Mouse (Mus musculus) lung, postnatal 36 days (tissue): ENCODE data around the gene Timp2.
"Not testable (repeated sequence)": the region's sequence is repeated elsewhere in the genome, so short reads cannot be mapped to it uniquely, and the experiment has no call there.

ENCODE experiments used
- DNase-seq: peaks from one replicate; pipeline ENCODE4 v3.0.0; 2022; ENCODE audit warnings: mixed read lengths

Timp2 gene

GRCm38 (mm10) chr11:118332376-118332775 is 23.2 kb downstream of the Timp2 start:
- DNase-seq, result peak; percentile 33

- no peak for DNase-seq
Observed at GRCm38 (mm10) chr11:118330777-118331176, 24.8 kb downstream of the Timp2 start.

- no peak for DNase-seq
Observed at GRCm38 (mm10) chr11:118330361-118330760, 25.2 kb downstream of the Timp2 start.

GRCm38 (mm10) chr11:118328947-118329346 is 26.6 kb downstream of the Timp2 start:
- no peak for DNase-seq

- no peak for DNase-seq
Observed at GRCm38 (mm10) chr11:118328511-118328910, 27.0 kb downstream of the Timp2 start.

GRCm38 (mm10) chr11:118326991-118327971 is 28.3 kb downstream of the Timp2 start:
- peak; percentile 87 for DNase-seq

- no peak for DNase-seq
Observed at GRCm38 (mm10) chr11:118326491-118326890, 29.0 kb downstream of the Timp2 start.

- DNase-seq, result no peak
Observed at GRCm38 (mm10) chr11:118324541-118324940, 31.0 kb downstream of the Timp2 start.

- DNase-seq, result no peak
Observed at GRCm38 (mm10) chr11:118323974-118324373, 31.6 kb downstream of the Timp2 start.

GRCm38 (mm10) chr11:118322647-118323046 is 32.9 kb downstream of the Timp2 start:
- no peak for DNase-seq

- no peak for DNase-seq
Observed at GRCm38 (mm10) chr11:118321971-118322370, 33.6 kb downstream of the Timp2 start.

GRCm38 (mm10) chr11:118321500-118321899 is 34.0 kb downstream of the Timp2 start:
- no peak for DNase-seq

- peak; percentile 76 for DNase-seq
Observed at GRCm38 (mm10) chr11:118318678-118319077, 36.9 kb downstream of the Timp2 start.

- peak; percentile 71 for DNase-seq
Observed at GRCm38 (mm10) chr11:118317129-118317528, 38.4 kb downstream of the Timp2 start.

- no peak for DNase-seq
Observed at GRCm38 (mm10) chr11:118316231-118316806, 39.2 kb downstream of the Timp2 start.

GRCm38 (mm10) chr11:118312132-118312723 is 43.3 kb downstream of the Timp2 start:
- DNase-seq, result peak; percentile 41

GRCm38 (mm10) chr11:118307962-118308361 is 47.6 kb downstream of the Timp2 start:
- not testable (repeated sequence) for DNase-seq

GRCm38 (mm10) chr11:118303959-118304358 is 51.6 kb downstream of the Timp2 start:
- DNase-seq, result not testable (repeated sequence)

- no peak for DNase-seq
Observed at GRCm38 (mm10) chr11:118298810-118299209, 56.7 kb downstream of the Timp2 start.

- no peak for DNase-seq
Observed at GRCm38 (mm10) chr11:118297967-118298366, 57.6 kb downstream of the Timp2 start.

- no peak for DNase-seq
Observed at GRCm38 (mm10) chr11:118295026-118295425, 60.5 kb downstream of the Timp2 start.

- no peak for DNase-seq
Observed at GRCm38 (mm10) chr11:118292671-118293070, 62.9 kb downstream of the Timp2 start.
